Mouse (Mus musculus) right cerebral cortex, adult 18-20 months (tissue): ENCODE measurements around the gene Cinp.
A peak's percentile ranks its signal among the peaks of the same experiment; 100 is the strongest.
"Not testable (repeated sequence)": the region's sequence is repeated elsewhere in the genome, so short reads cannot be mapped to it uniquely, and the experiment has no call there.

Source experiments
- DNase-seq: peaks from one replicate; pipeline ENCODE4 v3.0.0; 2022; ENCODE audit warnings: mixed read lengths

The Cinp gene

DNA sequence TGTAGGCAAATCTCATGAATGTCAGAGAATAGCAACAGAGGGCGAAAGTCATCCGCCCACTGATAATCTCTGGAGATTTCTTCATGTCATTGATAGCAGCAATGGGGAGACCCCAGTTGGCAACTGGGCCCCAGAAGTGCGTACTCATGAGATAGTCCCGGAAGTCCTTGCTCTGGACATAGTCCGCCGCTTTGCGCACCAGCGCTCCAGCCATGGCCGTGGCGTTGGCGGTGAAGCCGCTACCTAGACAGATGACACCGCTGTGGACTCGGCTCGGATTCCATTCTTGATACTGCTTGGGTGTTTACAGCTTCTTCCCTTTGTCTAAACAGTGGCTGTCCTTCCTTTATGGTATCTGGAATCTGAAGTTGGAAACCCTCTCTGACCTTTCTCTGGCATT lies 30.3 kb downstream of the Cinp start:
- DNase-seq, result not testable (repeated sequence)

DNA sequence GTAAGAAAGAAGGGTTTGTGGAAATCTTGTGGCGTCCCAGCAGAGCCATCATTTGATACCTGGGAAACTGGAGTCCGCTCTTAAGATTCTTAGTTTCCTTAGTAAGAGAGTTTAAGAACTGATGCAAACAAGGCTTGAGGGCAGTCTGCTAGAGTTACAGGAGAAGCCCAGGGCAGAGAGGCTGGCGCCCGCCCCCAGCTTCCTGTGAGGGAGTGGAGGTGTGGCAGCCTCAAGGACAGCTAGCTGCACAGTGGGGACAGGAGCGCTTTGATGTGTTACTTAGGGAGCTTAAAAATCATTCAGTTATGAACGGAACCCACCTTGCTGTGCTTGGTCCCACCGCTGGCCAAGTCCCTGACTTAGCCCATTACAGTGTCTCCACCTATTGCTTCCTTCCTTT lies 31.7 kb downstream of the Cinp start:
- no peak for DNase-seq

DNA sequence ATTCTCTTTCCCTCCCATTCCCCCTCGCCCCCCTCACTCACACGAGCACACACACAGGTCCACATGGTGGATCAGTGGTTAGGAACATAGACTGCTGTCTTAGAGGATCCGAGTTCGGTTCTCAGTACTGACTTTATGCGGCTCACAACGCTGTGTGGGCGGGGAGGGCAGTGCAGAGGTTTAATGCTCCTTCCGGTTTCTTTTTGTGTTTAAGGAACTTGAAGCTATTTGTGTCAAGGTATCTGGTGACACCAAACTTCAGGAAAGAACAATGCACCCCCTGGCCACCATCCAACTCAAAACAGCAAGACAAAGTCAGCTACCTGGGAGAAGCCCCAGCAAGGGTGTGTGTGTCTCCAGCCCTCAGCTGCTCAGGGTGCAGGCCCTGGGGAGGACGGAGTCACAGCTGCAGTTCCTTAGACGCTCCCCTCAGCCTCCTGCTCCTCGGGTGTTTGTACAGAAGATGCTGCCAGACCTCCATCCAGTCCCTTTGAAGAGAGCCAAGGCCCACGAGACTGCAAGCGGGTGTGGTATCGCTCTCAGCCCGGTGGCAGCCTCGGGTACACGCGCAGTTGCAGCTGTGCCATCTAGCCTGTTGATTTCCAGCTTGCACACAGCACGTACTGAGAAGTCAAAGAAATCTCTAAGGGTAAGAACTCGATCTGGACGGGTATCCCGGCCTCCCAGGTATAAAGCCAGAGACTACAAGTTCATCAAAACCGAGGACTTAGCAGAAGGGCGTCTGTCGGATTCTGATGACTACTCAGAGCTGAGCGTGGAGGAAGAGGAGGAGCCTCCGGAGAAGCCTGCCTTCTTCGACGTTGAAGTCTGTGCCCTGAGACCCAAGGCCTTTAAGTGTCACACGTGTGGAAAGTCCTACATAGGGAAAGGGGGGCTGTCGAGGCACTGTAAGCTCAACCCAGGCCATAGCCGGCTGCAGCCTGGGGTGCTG lies 33.9 kb downstream of the Cinp start:
- no peak for DNase-seq

DNA sequence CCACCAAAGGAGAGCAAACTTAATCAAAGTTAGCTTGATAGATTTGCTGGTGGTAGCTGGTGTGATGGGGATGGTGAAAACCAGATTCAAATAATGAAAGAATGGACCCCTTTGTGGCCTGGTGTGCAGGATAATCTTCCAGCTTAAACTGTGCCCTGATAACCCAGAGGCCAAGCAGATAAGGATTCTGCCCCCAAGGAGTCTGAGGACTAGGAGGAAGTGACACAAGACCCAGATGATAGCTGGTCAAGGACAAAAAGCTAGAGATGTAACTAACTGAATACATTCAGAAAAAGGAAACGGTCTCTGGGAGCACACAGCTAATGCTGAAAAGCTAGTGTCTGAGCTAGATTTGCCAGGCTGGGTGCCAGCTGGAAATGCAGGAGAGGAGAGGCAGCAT lies 37.0 kb downstream of the Cinp start:
- no peak for DNase-seq

DNA sequence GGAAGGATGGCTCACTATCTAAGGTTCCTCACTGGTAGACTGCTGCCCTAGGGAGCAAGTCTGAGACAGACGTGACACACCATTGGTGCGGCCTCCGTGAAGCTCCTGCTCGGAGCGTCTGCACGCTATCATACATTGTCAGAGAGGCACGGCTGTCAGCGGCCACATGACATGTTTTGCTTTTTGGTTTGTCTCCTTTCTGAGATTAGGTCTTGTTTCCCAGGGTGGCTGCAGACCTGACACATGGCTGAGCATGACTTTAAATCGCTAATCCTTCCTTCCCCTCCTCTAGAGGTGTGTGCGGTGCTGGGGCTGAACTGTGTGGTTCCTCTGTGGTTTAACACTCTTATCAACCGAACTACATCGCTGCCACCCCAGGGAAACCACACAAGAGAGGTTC lies 37.5 kb downstream of the Cinp start:
- no peak for DNase-seq

DNA sequence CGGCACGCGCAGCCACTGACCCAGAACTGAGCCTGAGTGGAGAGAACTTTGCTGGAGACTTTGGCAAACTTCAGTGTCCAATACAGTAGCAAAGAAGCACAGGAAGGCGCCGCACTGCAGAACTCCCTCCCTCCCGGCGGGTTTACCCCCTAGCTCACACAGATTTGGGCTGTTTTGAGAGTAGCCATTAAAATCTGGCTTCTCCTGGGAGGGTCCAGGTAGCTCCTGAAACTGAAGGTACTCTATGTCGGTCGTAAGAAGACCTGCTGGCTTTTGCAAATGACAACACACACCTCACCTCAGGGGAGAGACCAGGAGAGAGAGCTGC lies 38.1 kb downstream of the Cinp start:
- DNase-seq, result no peak

DNA sequence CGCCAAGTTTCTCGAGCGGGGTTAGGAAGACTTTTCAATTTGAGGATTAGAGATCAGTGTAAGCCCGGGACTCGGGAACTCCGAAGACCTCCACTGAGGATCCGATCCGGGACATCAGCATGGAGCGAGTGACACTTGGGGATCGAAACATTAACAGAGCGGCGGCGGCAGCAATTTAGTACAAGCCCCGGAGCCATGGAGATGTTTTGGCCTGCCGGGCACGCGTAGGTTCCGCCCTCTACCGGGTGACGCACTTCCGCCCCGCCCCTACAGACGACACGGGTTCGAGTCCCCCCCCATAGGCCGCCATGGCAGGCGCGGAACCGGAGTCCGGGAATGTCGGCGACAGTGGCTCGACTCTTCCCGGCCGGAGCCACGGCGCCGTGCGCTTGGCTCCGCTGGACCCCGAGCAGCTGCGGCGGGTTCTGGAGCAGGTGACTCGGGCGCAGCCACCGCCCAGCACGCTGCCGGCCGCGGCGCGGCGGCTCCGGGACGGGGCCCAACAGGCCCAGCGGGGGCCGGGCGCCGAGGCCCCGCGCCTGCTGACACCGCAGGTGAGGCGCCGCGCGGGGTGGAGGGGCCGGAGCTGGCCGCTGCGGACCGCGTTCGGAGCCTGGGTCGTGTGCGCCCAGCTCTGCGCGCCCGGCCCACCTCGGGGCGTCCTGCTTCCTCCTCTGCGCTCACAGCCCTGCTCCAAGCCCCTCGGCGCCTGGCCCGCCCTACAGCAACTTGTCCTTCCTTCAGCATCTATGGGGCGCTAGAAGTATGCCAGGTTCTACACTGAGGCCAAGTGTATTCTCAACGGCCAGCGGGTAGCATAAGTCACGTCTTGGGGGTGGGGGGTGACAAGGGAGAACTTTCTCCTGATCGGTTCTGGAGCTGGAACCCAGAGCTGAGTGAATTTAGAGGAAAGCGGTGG lies 38.7 kb downstream of the Cinp start, which contains the start of gene Zfp839:
TSS of gene Zfp839 (plus strand) at position 244 of the 919 bp plus-strand sequence.
- peak; percentile 91 for DNase-seq

DNA sequence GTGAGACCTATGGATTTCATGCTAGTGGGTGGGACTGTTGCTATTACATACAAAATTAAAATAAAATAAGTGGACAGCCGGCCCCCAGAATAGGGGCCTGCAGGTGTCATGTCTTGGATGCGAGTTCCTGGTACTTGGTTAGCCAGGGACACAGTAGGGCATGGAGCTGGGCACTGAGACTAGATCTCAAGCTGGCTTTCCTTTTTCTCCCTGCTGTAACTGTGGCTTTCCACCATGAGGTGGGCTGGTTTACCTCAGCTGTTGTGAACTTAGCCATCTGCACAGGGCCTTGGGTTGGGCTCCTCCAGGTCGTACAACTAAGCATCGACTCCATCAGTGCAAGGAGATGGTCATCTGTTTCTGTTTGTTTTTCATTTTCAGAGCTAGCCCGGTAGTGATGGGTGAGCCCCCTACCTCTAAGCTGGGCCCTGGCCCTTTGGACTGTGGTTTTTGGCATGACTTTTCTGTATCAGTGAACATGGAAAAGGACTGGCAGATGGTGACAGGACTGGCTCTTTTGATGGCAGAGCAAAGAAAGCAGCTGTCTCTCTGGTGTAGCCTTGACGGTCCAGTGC lies 42.7 kb downstream of the Cinp start:
- no peak for DNase-seq

DNA sequence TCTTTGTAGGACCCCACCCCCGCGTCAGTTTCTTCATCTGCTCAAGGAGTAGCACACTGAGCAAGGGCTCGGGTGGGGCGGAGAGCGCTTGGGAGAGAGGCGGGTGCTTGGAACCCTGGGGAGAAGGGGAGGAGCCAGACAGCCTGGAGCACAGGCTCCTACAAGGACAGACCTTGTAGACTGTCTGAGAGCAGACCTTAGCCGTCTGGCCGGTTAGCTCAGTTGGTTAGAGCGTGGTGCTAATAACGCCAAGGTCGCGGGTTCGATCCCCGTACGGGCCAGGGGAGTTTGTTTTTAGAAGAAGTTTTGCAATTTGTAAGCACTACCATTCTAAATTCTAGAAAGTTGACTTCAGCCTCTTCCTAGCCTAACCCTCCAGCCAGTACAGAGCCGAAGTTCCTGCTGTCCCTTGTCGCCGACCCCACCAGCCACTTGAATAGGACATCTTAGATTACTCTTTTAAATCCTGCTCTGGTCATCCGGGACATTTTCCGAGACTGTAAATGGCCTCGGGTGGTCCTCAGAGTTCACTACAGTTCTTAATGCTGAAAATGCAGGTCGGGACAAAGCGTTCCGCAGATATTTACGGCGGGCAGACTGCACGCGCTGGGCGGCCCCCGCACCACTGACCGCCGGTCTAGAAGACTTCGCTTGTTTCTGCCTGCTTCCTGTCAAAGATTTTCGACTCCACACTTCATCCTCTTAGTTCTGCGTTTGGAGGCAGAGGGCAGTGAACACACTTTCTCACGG lies 43.6 kb downstream of the Cinp start:
- DNase-seq, result peak; percentile 86

DNA sequence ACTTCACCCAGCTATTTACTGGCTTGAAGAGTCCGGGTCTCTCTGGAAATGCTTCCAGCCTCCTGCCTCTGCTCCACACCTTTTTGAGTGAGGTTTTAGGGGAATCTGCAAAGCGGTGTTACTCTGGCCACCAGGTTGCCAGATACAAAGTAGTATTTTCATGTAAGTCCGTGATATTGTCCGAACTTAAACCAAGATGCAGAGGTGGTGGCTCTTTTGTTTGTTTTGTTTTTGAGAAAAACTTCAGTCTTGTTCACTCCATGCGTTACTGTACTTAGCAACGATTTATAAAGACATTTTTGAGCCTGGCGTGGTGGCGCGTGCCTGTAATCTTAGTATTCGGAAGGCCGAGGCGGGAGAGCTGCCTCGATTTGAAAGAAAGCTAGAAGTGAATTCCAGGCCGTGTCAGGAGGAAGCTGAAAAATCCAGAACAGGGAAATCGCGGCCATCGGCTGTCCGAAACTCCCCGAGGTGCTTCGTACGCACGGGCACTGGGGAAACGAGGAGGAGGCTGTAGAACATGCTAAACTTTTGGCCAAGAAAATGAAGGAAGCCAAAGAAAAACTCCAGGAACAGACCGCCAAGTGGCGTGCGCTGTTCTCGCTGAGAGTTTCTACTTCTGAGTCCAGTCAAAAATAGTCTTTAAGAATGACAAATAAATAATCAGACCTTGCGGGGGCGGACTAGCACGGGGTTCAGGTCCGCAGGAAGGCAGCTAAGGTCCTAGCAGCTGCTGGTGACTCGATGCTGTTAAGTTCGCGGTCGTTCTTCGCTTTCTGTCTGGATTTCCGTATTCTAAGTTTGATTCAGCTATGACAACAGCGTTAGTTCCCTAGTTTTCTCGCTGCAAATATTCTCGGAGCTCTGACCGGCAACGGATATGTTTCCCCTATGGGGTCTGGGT lies 44.5 kb downstream of the Cinp start:
- no peak for DNase-seq

DNA sequence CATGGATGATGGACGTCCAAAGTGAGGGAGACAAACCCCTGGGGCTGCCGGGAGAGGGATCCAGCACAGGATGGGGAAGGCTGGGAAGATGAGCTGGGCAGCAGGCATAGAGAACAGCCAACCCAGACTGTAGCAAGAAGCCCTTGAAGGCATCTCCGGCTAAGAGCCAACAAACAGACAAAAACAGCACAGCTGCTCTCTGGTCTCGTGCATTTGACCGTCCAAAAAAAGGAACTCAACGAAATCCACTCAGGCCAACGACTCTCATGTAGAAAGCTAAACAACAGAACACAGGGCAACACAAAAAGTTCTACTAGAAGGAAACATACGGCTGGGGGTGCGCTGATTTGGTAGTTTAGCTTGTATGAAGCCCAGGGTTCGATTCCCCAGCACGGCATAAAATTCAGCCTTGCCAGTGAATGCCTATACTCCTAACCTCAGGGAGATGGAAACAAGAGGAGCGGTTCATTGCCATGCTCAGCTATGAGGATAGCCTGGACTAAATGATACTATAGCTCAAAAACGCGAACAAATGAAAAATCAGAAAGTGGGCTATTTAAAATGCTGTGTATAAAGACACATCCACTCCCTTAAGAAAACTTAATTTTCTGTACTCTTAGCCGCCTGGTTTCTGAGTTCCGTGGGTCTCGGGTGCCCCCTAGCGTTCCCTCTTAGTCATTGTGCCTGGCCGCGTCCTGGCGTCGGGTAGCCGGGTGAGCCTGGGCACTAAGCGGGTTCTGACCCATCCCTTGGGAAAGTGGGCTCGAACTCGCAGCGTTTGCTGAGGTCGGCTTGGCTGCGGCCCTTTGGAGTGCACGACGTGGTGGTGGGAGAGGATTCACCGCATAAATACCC lies 45.5 kb downstream of the Cinp start:
- DNase-seq, result peak; percentile 78

DNA sequence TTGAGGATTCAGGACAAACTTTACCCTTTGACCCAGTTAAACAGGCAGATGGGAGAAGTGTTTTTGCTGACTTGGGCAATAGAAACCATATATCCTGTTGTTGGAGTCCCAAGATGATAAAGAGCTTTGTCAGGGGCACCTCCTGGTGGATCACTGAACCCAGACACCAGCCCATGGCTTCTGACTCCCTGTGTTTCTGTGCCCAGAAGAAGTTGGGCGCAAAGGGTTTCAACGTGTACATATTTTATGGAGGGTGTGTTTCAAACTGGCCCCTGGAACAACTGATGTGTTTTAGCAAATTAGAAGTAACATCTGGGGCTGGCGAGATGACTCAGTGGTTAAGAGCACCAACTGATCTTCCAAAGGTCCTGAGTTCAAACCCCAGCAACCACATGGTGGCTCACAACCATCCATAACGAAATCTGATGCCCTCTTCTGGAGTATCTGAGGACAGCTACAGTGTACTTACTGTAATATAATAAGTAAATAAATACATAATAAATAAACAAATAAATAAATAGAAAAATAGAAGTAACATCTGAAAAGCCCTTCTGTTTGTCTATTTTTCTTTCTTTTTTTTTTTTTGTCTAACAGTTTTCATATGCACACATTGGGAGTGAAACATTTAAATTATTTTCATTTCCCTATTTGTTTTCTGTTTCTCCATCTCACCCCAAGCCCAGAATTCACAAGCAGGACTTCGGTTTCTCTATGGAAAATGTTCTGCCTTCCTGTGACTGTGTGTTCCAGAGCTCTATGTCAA lies 47.0 kb downstream of the Cinp start:
- DNase-seq, result no peak

DNA sequence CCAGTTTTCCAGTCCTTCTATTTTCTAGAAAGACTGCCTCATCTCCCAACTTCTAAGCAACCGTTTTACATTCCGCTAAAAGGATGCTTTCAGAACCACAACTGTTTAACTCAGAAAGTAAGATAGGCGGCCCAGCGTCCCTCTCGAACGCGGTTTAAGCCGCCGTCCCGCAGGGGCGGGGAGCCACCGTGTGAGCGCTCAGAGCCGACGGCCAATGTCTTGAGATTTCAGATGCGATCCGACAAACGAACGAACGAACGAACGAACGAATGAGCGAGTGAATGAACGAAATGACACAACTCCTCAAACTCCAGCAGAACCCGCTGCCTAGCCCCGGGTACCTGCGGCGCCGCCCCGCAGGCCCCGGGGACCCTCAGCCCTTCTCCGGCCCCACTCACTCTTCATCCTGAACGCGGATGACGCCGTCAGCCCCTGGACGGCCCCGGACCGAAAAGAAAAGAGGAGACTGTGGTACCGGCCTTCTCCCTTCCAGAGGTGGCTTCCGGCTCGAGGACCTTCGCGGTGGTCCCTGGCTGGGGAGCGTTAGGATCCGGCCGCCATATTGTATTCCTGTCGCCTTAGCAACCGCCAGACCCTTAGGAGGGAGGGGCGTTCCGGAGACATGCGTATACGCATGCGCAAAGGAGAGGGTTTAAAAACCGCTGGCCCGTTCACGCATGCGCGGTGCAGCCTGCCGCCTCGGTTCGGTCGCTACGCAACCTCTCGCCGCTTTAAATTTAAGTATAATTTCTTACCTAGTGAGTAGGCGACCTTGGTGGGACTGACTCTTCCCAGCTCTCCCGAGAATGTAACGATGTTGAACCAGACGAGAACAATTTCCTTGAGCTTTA lies 48.4 kb downstream of the Cinp start, which contains the start of gene Mok:
TSS of gene Mok (minus strand) at position 592 of the 851 bp plus-strand sequence.
- DNase-seq, result peak; percentile 96

DNA sequence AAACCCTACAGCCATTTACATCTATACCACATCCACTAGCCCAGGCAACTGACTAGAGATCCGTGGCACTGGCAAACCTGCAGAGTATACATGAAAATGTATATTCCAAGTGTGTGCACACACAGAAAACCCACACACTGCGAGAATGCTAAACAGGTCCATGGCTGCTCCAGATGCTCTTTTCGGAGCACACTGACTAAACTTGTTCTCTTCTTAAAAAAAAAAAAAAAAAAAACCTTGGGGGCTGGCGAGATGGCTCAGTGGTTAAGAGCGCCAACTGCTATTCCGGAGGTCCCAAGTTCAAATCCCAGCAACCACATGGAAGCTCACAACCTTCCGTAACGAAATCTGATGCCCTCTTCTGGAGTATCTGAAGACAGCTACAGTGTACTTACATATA lies 51.1 kb downstream of the Cinp start:
- no peak for DNase-seq

DNA sequence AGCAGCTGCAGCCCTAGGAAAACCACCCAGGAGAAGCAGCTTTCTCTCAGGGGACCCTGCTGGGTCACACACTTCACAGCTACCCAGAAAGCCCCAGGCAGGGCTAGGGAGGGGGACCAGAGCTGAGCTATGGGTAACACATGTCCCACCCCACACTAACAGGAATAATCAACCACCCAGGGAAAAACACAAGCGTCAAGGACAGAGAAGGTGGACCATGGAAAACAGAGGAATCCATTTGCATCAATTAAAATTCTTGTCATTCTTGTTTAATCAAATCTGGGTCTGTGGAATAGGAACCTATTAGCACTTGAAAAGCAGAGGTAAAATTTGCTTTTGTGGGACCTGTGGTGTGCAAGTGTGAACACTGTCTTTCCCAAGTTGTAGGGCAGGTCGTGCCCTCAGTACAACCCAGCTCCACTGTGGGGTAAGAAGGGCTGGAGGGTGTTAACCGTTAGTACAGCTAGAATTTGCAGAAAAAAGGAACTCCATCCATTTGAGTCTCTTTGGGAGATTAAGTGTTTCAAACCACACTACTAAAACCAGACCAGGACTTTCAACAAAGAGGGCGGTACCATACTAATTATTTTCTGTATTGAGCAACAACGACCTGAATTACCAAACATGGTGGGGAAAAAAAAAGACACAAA lies 51.6 kb downstream of the Cinp start:
- no peak for DNase-seq

DNA sequence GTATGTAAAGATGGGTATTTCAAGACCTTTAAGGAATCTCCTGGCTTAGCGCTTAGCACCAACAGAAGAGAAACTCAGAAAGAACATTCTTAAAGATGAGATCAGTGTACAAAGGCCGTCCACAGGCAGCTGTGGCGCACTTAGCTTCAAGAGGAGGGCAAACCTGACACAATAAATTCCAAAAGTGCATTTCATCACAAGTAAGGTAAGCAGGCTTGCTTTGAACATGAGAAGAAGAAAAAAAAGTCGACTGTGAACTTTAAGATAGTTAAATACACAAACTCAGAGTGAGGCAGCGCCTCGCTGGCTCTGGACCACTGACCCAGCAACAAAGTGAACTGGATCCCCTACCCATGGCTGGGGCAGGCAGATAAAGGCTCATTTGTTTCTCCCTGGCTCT lies 52.2 kb downstream of the Cinp start:
- DNase-seq, result no peak

DNA sequence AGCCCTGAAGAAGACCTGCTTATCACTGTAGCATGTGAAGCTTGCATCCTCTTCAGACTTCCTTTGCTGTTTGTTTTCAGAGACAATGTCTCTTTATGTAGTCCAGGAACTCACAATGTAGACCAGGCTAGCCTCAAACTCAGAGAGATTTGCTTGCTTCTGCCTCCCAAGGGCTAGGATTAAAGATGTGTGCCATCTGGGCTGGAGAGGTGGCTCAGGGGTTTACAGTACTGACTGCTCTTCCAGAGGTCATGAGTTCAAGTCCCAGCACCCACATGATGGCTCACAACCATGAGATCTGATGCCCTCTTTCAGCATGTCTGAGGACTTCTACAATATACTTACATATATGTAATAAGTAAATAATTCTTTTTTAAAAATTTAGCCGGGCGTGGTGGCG lies 53.8 kb downstream of the Cinp start:
- DNase-seq, result no peak
